Mouse (Mus musculus): ENCODE data around the gene Hacl1.

Hacl1 gene

DNA sequence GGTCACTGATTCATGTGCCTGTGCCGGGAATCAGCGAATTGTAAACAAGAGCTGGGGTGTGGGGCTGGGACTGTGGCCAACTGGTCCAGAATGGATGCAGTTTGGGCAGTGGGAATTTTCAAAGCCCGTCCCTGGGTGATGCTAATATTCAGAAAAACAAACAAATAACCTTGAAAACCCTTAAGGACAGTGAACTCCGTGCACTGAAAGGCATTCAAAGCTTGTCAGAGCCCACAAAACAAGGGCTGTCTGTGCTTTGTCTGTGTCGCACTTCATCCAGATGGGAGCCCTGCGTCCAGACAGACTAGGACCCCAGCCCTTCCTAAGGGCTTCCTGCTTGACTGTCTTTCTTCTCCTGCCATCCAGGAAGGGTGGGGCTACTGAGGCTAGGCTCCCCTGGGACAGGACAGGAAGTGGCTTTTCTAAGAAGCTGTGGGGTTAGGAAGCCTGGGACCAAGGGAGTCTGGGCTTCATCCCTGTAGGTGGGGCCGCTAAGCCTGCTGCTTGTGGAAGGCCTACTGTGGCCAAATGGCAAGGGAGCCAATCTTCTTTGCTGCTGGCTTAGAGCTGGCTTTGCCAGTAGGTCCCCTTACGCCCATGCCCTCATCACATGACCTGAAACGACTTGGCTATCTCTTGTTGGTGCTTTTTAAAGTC is 21.6 kb upstream of the Hacl1 start:
- DNase-seq (ENCODE audit: low read depth, low spot score), result peak; percentile 38

DNA sequence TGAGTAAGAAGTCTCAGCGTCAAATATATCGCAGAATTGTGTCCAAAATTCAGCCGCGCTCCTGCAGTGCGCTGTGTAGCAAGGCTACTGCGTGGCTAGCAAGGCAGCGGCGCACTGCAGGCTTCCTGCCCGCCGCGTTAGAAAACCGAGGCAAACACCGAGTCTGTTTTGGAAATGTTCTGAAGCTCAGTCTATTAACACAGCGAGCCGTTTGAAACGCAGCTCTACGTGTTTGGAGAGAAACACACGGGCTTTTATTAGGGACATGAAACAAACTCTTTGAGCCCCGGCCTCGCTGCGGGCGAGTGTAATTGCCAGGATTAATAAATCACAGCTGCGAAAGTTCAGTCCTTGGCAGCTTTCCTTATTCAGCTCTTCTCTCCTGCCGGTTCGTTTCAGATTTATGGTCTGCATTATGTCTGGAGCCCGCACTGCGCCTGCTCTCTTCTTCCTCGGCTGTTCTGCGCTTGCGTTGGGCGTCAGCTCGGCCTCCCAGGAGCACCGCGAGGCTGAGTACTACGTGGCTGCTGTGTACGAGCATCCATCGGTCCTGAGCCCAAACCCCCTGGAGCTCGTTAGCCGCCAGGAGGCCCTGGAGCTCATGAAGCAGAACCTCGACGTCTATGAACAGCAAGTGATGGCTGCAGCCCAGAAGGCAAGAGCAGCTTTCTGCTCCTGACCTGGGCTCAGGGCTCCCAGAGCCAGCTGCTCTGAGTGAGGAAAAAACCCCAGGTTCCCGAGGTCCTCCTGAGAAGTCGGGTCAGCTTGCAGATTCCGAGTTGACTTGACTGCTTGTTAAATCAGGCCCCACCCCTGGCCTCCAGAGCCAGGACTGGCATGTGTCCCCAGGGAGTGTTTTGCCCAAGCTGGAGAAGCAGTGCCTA is 20.8 kb upstream of the Hacl1 start:
- peak; percentile 88 for DNase-seq (ENCODE audit: low read depth, low spot score)

DNA sequence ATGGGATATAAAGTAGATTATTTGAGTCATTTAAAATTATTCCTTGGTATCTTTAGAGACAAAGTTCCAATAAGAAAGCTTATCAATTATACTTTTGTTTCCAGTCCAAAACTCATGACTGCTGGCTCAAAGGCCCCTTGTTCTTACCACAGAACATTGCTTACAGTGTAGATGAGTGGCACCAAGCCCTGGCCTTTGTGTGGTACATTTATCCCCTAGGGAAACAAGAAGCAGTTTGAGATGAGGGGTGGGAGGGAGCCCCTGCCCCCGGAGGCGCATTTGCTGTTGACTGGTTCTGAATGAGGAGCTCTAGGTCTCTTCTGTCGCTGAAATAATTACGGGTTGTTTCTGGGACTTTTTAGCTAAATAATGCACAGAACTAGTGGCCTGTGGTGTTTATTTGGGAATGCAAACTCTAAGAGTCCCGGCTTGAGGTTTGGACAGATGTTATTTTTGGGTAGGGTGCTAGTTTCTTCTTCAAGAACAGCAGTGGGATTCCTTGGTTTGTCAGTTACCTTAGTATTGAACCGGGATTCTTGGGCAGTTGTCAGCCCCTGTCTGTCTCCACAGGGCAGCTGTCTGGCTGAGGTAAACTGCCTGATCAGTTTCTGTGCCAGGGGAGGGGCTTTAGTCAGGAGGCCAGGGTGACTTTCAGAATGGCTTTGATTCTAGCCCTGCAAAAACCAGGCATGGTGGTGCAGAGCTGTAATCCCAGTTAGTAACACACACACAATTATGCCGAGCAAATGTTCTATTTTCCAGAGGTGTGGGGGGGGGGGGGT is 19.4 kb upstream of the Hacl1 start:
- DNase-seq (ENCODE audit: low read depth, low spot score), result no peak

DNA sequence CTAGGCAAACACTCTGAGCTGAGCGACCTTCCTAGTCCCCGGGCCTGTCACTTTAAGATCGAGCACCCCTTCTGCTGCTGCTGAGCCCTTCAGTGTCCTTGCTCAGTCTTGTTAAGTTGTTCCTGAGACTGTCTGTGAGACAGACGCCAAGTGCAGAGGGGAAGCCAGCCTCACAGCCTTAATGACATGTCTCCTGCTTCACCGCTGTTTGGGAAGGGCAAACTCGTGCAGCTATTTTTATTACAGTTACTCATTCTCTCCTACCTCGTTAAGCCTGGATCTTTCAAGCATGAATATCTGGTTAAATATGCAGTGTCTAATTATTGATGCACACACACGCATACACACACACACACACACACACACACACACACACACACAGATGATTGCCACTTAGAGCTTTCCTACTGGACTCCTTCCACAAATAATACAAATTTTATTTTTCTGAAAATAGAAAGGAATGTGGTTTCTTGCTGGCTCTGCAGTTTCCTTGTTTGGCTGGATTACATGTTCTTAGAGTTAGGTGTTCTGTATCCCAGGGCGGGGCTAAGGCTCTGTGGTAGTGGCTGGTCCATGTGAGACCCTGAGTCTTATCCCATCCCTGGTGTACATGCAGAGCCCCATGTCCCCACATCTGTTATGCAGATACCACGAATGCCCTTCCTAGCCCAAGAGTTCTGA is 18.6 kb upstream of the Hacl1 start:
- no peak for DNase-seq (ENCODE audit: low read depth, low spot score)

DNA sequence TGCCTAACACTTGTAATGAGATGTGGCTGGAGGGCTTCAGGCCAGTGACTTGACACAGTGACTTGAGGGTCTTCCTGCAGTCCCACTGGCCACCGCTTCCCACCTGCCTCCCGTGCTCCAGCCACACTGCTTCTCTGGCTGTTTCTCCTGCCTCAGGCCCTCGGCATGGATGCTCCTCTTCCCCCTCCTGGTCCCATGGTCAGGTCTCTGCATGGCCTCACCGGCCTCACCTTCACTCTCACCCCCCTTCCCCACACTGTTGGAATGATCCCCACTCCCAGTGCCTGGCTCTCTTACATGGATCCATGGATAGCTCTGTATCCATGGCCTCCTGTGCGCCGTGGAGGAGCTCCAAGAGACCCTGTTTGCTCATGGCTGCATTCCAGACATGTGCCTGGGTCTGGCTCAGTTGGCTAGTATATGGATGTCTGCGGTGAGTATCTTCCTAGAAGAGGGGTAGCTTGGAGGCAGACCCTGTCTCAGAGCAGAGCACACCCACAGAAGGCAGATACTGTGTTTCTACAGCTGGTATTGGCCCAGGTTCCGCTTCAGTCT is 17.1 kb upstream of the Hacl1 start:
- no peak for DNase-seq (ENCODE audit: low read depth, low spot score)

DNA sequence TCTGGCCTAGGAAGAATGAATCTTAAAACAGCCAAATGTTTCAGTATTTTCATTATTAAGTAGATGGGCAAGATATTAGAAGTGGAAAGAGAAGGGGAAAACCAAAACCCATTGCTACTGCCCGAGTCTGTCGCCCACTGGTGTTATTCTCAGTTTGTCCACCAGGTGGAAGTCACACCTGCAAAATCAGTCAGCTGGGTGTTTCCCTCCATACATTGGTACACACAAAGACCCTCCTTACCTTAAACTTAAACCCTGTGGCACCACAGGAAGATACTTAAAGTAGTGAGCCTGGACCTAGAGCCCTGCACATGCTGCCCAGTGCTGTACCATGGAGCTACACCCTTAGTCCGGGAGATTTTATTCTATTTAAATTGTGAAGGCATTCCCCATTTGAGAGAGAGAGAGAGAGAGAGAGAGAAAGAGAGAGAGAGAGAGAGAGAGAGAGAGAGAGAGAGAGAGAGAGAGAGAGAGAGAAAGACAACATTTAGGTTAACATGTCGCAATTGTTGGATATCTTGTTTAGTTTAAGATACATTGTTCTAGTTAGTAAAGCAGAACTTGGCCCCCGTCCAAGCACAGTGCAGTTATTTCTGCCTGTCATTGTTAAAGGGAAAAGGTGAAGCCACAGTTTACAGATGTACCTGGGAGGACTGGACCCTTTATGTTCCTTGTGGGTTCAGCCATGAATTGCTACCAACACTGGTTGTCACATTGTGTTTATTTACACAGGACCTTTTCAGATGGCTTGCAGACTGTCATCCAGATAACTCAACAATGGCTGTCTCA is 16.0 kb upstream of the Hacl1 start:
- DNase-seq (ENCODE audit: low read depth, low spot score), result peak; percentile 86

DNA sequence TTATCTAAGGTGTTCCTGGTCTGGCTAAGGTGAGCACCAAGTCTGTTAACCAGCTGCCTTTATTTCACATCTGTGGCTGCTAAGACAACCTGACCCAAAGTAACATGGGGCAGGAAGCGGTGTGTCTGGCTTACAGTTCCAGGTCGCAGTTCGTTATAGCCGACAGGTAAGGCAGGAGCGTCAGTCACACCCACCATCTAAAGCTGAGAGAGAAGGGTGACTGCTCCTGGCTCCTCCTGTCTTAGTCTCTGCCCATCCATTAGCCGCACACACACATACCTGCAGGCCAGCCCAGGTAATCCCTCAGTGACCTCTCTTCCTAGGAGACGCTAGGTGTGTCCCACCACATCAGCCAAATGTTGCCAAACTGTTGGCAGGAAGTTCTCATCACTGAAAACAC is 15.3 kb upstream of the Hacl1 start:
- DNase-seq (ENCODE audit: low read depth, low spot score), result no peak

DNA sequence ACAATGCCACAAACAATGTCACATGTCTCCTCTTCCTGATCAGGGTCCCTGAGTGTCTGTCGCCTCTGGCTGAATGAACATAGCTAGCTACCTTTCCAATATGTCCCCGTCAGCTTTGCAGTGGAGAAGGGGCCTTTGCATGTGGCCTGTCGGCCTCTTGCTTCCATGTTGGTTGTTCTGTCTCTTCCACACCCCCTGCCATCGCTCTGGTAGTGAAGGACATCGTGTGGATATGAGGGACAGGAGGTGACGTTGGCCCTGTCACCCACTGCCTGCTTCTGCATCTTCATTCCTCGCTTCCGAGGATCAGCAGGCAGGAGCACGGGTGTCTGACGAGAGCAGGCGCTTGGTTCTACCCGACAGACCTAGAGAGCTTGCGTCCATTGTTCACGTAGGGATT is 14.3 kb upstream of the Hacl1 start:
- DNase-seq (ENCODE audit: low read depth, low spot score), result no peak

DNA sequence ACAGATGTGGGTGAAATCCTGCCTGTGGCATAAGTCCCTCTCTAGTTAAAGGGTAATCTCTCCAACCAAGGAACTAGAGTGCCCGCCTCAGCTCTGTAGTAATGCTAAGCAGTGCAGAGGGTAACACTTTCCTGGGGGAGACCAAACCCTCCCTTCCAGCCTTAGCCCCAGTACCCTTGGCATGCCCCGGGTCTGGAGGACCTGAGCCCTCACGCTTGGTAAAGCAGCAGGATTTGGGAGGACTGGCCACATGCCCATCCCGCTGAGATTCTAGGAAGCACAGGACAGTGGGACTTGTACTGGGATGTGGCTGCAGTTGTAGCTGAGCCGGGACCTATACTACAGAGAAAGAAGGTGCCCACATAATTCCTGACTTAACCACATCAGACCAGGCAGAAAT is 13.7 kb upstream of the Hacl1 start:
- DNase-seq (ENCODE audit: low read depth, low spot score), result no peak

DNA sequence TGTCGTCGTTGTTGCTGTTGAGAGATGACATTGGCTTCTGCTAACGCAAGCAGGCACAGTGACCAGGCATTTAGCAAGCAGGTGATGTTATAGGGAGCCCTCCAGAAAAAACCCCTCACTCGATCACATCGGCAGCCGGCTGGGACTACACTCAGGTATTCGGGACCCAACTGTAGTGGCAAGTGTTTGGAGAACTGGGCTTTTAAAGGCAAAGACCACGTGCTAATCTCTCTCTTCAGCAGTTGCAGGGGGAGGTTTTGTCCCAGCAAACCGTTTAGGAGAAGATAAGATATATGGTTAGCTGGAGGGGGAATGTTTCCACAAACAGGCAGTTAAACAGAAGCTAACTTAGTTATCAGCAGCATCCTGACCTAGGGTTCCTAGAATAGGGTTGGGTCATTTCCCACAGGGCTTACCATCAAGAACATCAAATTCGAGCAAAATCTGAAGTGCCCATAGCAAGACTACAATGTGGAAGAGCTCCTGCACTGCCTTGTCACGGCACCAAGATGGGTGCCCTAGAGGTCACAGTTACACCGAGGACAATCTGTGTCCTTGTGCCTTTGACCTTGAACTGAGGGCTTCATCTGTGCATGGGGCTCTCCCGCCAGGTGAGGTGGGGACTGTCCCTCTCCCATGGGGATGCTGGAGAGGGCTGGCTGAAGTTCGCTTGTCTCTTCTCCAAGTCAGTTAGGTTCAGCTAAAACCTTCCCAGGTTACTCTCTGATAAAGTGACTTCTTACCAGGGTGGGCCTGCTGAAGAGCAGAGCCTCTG is 12.2 kb upstream of the Hacl1 start:
- DNase-seq (ENCODE audit: low read depth, low spot score), result no peak

DNA sequence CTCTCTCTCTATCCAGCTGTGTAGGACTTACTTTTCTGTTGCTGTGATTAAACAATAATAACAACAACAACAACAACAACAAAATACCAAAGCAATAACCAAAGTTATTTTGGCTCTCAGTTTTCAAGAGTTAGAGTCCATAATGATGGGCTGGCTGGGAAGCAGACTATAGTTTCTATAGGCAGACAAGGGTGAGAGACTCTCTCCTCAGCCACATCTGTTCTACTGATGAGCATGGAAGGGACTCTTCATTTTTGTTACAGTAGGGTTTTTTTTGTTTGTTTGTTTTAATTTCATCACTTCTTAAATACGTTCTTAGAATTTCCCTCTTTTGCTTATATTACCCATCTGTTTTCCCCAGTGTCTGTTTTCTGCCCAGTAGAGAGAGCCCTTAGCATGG is 11.5 kb upstream of the Hacl1 start:
- DNase-seq (ENCODE audit: low read depth, low spot score), result no peak

DNA sequence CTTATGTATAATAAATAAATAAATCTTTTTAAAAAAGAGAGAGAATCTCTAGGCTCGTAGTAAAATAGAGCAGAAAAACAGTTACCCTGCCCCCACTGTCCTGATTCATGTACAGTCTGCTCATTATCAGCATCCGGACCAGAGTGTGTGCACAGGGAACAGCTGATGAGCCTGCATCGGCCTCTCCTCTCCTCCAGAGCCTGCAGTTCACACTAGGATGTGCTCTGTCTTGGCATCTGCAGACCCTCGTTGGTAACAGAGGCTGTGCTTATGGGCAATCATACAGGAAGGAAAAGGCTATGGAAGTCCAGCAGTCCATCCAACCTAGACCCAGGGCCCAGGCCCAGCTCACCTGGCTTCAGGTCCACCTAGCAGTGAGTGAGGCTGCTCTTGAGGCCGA is 11.0 kb upstream of the Hacl1 start:
- DNase-seq (ENCODE audit: low read depth, low spot score), result no peak

DNA sequence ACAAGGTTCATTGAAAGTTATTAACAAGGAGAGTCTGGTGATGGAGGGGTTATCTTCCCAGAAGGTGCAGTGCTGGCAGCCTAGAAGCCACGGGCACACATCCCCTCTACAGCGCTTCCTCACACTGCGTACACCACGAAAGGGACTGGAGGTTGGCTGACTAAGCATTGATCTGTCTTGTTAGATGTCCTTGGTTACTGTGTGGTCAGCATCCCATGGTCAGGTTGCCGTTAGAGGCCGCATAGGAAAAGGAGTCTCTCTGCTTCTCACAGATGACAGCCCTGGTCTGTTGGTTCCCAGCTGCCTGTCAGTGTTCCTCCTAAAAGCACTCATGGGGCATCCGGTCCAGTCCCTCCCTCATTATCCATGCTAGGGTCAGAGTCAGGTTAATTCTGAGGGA is 10.1 kb upstream of the Hacl1 start:
- no peak for DNase-seq (ENCODE audit: low read depth, low spot score)

DNA sequence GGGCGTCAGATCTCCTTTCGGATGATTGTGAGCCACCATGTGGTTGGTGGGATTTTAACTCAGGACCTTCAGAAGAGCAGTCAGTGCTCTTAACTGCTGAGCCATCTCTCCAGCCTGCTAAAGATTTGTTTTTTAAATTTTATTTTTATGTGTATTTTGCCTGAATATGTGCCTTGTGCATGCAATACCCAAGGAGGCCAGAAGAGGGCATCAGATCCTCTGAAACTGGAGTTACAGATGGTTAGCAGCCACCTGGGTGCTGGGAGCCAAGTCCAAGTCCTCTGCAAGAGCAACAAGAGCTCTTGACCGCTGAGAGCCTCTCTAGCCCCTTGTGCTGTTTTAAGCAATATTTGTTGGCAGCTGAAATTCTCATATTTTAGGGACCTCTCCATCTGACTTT is 9.3 kb upstream of the Hacl1 start:
- DNase-seq (ENCODE audit: low read depth, low spot score), result peak; percentile 41

DNA sequence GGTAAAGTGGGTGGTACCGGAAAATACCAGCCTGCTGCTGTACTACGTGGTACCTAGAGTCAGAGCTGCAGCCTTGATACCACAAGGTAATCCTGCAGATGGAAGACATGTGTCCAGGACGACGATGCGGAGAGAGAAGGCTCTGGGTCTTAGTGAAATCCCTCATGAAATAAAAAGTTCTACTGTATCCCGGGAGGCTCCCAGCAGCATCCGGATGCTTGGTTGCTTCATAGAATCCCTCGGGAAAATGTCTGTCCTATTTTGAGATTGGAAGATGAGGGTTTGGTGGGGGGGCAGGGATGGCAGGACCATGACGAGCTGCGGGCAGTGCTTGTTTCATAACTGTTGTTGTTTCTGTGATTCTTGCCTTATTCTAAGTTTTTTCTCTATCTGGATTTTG is 6.9 kb upstream of the Hacl1 start:
- no peak for DNase-seq (ENCODE audit: low read depth, low spot score)

DNA sequence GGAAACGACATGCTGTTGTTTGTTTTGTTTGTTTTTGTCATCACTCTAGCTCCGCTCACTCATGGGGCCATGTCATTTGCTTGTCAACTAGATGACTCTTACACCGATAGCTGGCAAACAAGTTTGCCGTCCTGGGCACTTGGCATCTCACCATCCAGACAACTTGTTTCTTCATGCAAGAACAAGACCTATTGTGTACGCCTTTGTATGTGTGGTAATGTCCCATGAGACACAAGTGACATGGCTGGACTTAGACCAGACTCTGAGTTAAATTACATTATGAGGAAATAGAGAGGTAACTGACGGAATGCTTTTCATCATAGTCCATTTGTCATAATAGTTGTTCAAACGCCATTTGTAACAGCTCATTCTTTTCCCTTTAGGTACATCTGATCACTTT is 4.8 kb upstream of the Hacl1 start:
- DNase-seq (ENCODE audit: low read depth, low spot score), result no peak

DNA sequence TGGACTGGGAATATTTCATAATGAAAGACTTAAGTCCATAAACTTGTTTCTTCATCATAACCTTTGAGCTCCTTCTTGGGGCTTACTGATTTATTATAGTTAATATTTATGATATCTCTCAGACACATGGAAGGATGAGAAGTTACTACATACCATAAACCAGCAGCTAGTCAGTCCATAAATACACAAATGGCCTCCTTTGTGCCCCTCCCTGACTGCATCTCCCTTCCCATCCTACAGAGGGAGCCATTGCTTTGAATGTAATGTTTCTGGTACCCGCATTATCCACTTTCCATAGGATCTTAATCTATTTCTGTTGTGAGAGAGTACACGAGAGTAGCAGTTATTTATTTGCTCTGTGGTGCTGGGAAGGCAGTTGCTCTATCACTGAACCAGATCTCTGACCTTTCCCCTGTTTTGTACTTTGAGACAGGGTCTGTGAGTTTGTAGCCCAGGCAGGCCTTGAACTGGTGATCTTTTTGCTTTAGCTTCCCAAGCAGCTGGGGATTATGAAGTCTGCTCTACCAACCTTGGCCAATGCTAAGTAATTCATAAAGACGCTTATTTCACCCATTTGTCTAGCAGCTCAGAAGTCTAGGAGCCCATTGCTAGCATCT is 4.0 kb upstream of the Hacl1 start:
- DNase-seq (ENCODE audit: low read depth, low spot score), result peak; percentile 52

DNA sequence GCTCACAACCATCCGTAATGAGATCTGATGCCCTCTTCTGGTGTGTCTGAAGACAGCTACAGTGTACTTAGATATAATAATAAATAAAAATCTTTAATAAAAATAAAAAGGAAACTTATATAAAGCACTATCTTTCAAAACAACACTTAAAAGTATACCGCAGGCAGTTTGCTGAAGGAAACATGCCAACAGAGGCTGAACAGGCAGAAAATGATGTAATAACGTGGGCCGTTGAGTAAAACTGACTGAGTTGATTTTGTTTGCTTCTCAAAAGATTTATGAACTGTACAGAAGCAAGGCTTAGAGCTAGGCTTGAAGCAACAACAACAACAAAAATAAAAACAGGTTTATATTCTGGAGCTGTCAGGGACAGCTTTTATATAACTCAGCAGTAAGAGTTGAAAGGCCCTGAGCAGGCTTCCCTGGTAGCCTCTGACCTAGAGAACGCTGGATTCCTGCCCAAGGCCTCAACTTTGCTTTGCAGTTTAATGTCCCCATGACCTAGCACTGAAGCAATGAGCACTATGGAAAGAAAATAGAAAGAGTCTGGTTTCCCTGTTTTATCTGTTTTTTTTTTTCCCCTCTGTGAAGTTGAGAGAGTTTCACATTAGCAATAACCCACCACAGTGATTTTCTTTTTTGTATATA is 3.2 kb upstream of the Hacl1 start:
- DNase-seq (ENCODE audit: low read depth, low spot score), result no peak

DNA sequence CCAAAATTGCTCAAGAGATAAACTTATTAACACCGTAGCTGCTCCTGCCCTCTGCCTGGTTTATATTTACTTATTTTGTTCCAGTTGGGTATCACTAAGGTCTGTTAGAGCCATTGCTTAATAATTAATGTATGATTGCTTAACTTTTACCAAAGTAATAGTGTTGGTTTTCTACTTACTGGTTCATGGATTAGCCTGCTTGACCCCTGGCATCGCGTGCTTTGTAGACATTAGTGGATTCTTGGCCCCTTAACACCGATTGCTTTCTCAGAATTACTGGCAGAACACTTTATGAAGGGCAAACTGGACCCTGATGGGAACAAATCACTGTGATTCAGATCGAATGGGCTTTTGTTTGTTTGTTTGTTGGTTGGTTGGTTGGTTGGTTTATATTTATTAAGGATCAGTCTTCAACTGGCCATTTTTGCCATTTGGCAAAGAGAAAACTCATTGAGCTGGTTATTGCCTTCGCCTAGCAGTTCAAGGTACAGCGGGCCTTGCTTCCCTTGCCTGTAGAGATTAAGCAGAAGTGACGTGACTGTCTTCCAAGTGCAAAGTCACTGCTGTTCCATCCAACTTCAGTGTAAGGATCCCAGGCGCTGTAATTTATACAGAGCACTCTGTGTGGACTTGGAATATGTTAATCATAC is 545 bp upstream of the Hacl1 start:
- no peak for DNase-seq (ENCODE audit: low read depth, low spot score)
